Mouse (Mus musculus) liver, adult 2 months (tissue): Measurements from ENCODE around the gene Tm2d1.

ENCODE experiments used
- CTCF ChIP-seq: fragments of 200-500 bp; IDR thresholded peaks from 2 replicates; pipeline ENCODE4 v1.5.1; 2011; ENCODE audit warnings: low read depth, low read length, control low read depth
- POLR2A ChIP-seq: fragments of 200-500 bp; IDR thresholded peaks from 2 replicates; pipeline ENCODE4 v1.6.1; 2011; ENCODE audit warnings: low read length, control low read depth; ENCODE audit not compliant: insufficient read depth; ENCODE audit errors: extremely low read depth

GRCm38 (mm10) chr4:98318769-98319168 is 64.3 kb downstream of the Tm2d1 start:
- TF ChIP-seq CTCF (no peak), POLR2A (no peak)
